ENCODE assay signal across 9 mouse cellular contexts in genomic region chr10:90830591-90831287, GRCm38 (mm10).
A peak's percentile ranks its signal among the peaks of the same experiment; 100 is the strongest.
DNase-seq lines count a peak whose midpoint lies in the region; ATAC-seq lines count a peak whose summit lies in the region.
"Had no signal": no experiment of that assay in that cellular context is flagged by ENCODE, and none has a peak within 500 bp of the region (broad histone marks: within the 10 kb centered on the region; RNA-seq: fewer than 3 reads in every experiment).

No protein-coding gene starts in this region.

- no peak overlapping the region for H3K27ac ChIP-seq in embryonic facial prominence, embryonic 10.5 days (replicated peaks)

- ATAC-seq in monocyte, adult 5-6 weeks (replicated peaks; ENCODE audit: insufficient number of reproducible peaks, low FRiP score, low TSS enrichment, poor library complexity, severe bottlenecking): no peak
- no peak for ATAC-seq in megakaryocyte, adult 5-6 weeks (ENCODE audit: poor library complexity, severe bottlenecking)

- H3K27me3 ChIP-seq in embryonic facial prominence, embryonic 10.5 days (replicated peaks; ENCODE audit: low read depth, poor library complexity, severe bottlenecking): peaks cover 73% of the 10 kb centered on the region

- peaks cover 17% of the 10 kb centered on the region for H3K4me1 ChIP-seq in embryonic facial prominence, embryonic 10.5 days

- H3K9me3 ChIP-seq in embryonic facial prominence, embryonic 10.5 days: no peaks in the 10 kb centered on the region

- 3% methylated on average over 21 of the region's 21 CpGs for WGBS in embryonic facial prominence, embryonic 10.5 days

- DNase-seq in cerebellum, adult 8-10 months: peak; percentile 21
- DNase-seq in embryonic facial prominence, embryonic 10.5 days (ENCODE audit: low spot score): peak; percentile 27
- peak; percentile 34 for DNase-seq in layer of hippocampus, adult 9-11 months
- peak; percentile 42 for DNase-seq in neural tube, embryonic 10.5 days (ENCODE audit: extremely low spot score, low spot score)
- DNase-seq in adrenal gland, postnatal 25 days: no peak
- DNase-seq in ovary, postnatal 10 days (ENCODE audit: low spot score): no peak
- DNase-seq: lung, embryonic 14.5 days had no signal

- H3K36me3 ChIP-seq in embryonic facial prominence, embryonic 10.5 days (replicated peaks): no peaks in the 10 kb centered on the region

- H3K4me3 ChIP-seq in embryonic facial prominence, embryonic 10.5 days: peak overlapping the region; percentile 73

Comparison
In these comparisons a context has a peak if more than half of its experiments do, and no peak if none do; other contexts are left out.
1. DNase-seq: peak in cerebellum, adult 8-10 months (single experiment), embryonic facial prominence, embryonic 10.5 days (single experiment), layer of hippocampus, adult 9-11 months (single experiment) and neural tube, embryonic 10.5 days (single experiment); none in adrenal gland, postnatal 25 days (single experiment) and ovary, postnatal 10 days (single experiment).